Mouse (Mus musculus) forebrain, embryonic 16.5 days (tissue): ENCODE data around the gene Gm28048. TPM values are rescaled to one million over a fixed set of nuclear protein-coding genes. Genes with fewer than 3 reads are reported as not detected.

Source experiments
- polyA plus RNA-seq: library from polyadenylated mRNA; unstranded; fragments of >200 nt; fragmentation: Nextera tagmentation; extraction: Ambion mirVana; gene quantifications from 2 replicates; pipeline ENCODE4 v1.2.1, GENCODE M21; 2015

Gene Gm28048
- polyA plus RNA-seq, 1 experiment from 2014 or later, result 3.0 TPM

Other genes with a start within 250 kb of the Gm28048 start
- 1.1 and 3.1 TPM in 2 replicates for gene B3gnt2, start 121.1 kb downstream of the Gm28048 start, polyA plus RNA-seq
- gene Zrsr1, start 10.1 kb downstream of the Gm28048 start, polyA plus RNA-seq, result 6.1 and 6.6 TPM in 2 replicates
- 225 and 234 TPM in 2 replicates for gene Commd1, start 292 bp upstream of the Gm28048 start, polyA plus RNA-seq
- gene Cct4, start 8.4 kb upstream of the Gm28048 start, polyA plus RNA-seq, result 335 and 378 TPM in 2 replicates
- gene Fam161a, start 25.4 kb upstream of the Gm28048 start, polyA plus RNA-seq, result 3.6 and 3.9 TPM in 2 replicates